Mouse (Mus musculus) olfactory bulb, adult 2 months (tissue): ENCODE measurements around the gene Mmp8. TPM values are rescaled to one million over a fixed set of nuclear protein-coding genes. Genes with fewer than 3 reads are reported as not detected.

Experiments
- H3K27ac ChIP-seq: fragments of 200-500 bp; 2 replicates; pipeline ENCODE4 v1.5.1; 2012; ENCODE audit warnings: low read depth, low read length; ENCODE audit not compliant: insufficient read depth
- H3K4me1 ChIP-seq: fragments of 200-500 bp; 2 replicates; pipeline ENCODE4 v1.6.1; 2012; ENCODE audit warnings: low read length; ENCODE audit not compliant: control insufficient read depth, insufficient read depth
- H3K4me3 ChIP-seq: fragments of 200-500 bp; 2 replicates; pipeline ENCODE4 v1.5.1; 2012; ENCODE audit warnings: mild to moderate bottlenecking, low read depth, low read length, moderate library complexity; ENCODE audit not compliant: insufficient read depth
- CTCF ChIP-seq: fragments of 200-500 bp; IDR thresholded peaks from 2 replicates; pipeline ENCODE4 v1.5.1; 2012; ENCODE audit warnings: low read depth, mild to moderate bottlenecking, low read length, moderate library complexity; ENCODE audit not compliant: insufficient read depth
- POLR2A ChIP-seq: fragments of 200-500 bp; IDR thresholded peaks from 2 replicates; pipeline ENCODE4 v1.6.1; 2012; ENCODE audit warnings: mild to moderate bottlenecking, low read depth, low read length, moderate library complexity; ENCODE audit not compliant: insufficient read depth
- WGBS: fragments of 180-500 bp; shearing (Covaris S2); methylation state at CpG from one replicate; pipeline ENCODE4 v1.1.7; 2018; 5-methylcytosine and 5-hydroxymethylcytosine counted together
- polyA plus RNA-seq: library from polyadenylated mRNA; stranded (reverse); fragments of >200 nt; gene quantifications from 2 replicates; pipeline ENCODE4 v1.2.4, GENCODE M21; 2012; ENCODE audit warnings: low replicate concordance; ENCODE audit not compliant: missing spikeins, insufficient read depth, insufficient read length

The Mmp8 gene
- polyA plus RNA-seq, 1 experiment = not detected

GRCm38 (mm10) chr9:7551943-7552342, 6.3 kb upstream of the Mmp8 start:
- no peaks in the 10 kb centered on the region for H3K4me1 ChIP-seq
- H3K4me3 ChIP-seq = no peak overlapping the region
- no peak for TF ChIP-seq CTCF
- no peak for TF ChIP-seq POLR2A
- H3K27ac ChIP-seq = no peak overlapping the region

DNA sequence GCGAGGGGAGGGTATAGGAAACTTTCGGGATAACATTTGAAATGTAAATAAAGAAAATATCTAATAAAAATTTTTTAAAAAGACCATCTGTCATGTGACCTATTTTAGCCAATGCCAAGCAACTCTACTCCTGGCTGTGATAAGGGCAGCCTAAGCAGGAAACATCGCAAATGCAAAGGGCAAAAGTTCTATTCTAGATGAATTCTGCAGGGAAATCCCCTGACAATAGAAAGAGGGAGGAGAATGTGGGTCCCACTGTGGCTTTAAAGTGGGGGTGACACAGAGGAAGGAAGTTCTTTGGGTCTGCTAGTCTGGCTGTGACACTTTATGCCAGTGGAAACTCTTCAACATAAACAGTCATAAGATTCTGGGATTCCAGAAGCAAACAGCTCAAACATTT, 4.7 kb upstream of the Mmp8 start:
- H3K27ac ChIP-seq = no peak overlapping the region
- H3K4me3 ChIP-seq = no peak overlapping the region
- no peaks in the 10 kb centered on the region for H3K4me1 ChIP-seq
- WGBS = 89% methylated on average over 3 of the region's 3 CpGs
- no peak for TF ChIP-seq POLR2A
- TF ChIP-seq CTCF = no peak

GRCm38 (mm10) chr9:7554382-7554781, 3.9 kb upstream of the Mmp8 start:
- TF ChIP-seq POLR2A = no peak
- no peak for TF ChIP-seq CTCF
- Histone ChIP-seq H3K4me1 (no peaks in the 10 kb centered on the region), H3K27ac (no peak overlapping the region), H3K4me3 (no peak overlapping the region)
- WGBS = 45% methylated on average over 3 of the region's 3 CpGs

GRCm38 (mm10) chr9:7560026-7560425, 1.8 kb downstream of the Mmp8 start:
- WGBS = 40% methylated on average over 4 of the region's 4 CpGs
- Histone ChIP-seq H3K4me3 (no peak overlapping the region), H3K4me1 (no peaks in the 10 kb centered on the region), H3K27ac (no peak overlapping the region)
- TF ChIP-seq CTCF (no peak), POLR2A (no peak)

DNA sequence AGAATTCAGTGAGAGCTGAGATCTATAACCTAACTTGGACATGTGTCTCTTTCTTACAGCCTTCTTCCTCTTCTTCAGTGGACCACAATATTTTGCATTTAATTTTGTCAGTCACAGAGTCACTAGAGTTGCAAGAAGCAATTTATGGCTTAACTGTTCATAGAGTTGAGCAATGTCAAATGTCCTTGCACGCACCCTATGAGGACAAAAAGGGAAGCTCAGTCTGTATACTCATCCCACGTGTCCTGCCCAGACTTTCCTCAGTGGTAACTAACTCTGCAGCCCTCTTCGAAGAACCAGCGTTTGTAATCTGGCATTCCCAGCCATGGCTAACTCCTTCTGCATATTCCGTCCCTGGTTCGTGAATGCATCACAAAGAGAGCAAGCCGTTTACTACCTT, 9.1 kb downstream of the Mmp8 start:
- Histone ChIP-seq H3K4me3 (no peak overlapping the region), H3K27ac (no peak overlapping the region), H3K4me1 (no peaks in the 10 kb centered on the region)
- WGBS = 74% methylated on average over 7 of the region's 7 CpGs
- TF ChIP-seq CTCF = no peak
- TF ChIP-seq POLR2A = no peak

- Histone ChIP-seq H3K27ac (no peak overlapping the region), H3K4me1 (no peaks in the 10 kb centered on the region), H3K4me3 (no peak overlapping the region)
- WGBS = 84% methylated on average over 2 of the region's 2 CpGs
- TF ChIP-seq CTCF (no peak), POLR2A (no peak)
Measured at GRCm38 (mm10) chr9:7567923-7568322, 9.7 kb downstream of the Mmp8 start.

GRCm38 (mm10) chr9:7570485-7570884, 12.2 kb downstream of the Mmp8 start:
- Histone ChIP-seq H3K4me3 (no peak overlapping the region), H3K4me1 (no peaks in the 10 kb centered on the region), H3K27ac (no peak overlapping the region)
- TF ChIP-seq POLR2A (no peak), CTCF (no peak)
- WGBS = 79% methylated on average over 1 of the region's 1 CpGs

DNA sequence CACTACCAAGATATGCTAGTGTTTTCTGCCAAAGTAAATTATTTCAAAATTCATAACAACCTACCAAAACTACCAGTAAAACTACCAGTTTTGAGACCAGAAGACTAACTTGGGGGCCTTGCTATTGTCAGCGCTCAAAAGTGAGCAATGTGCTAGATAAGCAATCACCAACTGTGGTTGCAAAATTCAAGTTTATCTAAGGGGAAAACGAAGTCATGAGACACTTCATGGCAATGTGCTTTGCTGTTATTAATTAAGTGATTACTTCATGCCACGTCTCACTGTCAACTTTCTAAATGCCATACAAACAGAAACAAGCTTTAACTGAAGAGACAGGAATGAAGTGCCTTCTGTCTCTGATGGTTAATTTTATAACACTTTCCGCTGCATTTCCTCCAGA, 12.9 kb downstream of the Mmp8 start, which contains the start of gene Mmp27:
TSS of gene Mmp27 (plus strand) at position 235 of the 400 bp plus-strand sequence.
- Histone ChIP-seq H3K27ac (no peak within 1 kb of the TSS), H3K4me3 (no peak within 1 kb of the TSS), H3K4me1 (no peaks in the 10 kb centered on the region)
- no peak for TF ChIP-seq POLR2A
- no peak for TF ChIP-seq CTCF
- 76% methylated on average over 4 of the region's 4 CpGs for WGBS

GRCm38 (mm10) chr9:7572188-7572587, 13.9 kb downstream of the Mmp8 start:
- 89% methylated on average over 7 of the region's 7 CpGs for WGBS
- no peaks in the 10 kb centered on the region for H3K4me1 ChIP-seq
- no peak overlapping the region for H3K27ac ChIP-seq
- TF ChIP-seq POLR2A (no peak), CTCF (no peak)
- no peak overlapping the region for H3K4me3 ChIP-seq

GRCm38 (mm10) chr9:7572663-7573308, 14.5 kb downstream of the Mmp8 start:
- Histone ChIP-seq H3K4me3 (no peak overlapping the region), H3K27ac (no peak overlapping the region), H3K4me1 (no peaks in the 10 kb centered on the region)
- TF ChIP-seq POLR2A = no peak
- whole genome bisulfite sequencing = 65% methylated on average over 2 of the region's 2 CpGs
